Mouse (Mus musculus) heart, postnatal 0 days (tissue): ENCODE measurements at regions not wholly inside any gene's neighbourhood (a gene's known extent, or its start where the extent isn't known, plus 50 kb on each side); places are given as distances from the start of the nearest gene placed in this dataset.

ENCODE experiments used
- CTCF ChIP-seq: IDR thresholded peaks from 2 replicates; pipeline ENCODE4 v1.5.1; 2016; ENCODE audit warnings: antibody characterized with exemption, control low read depth, low read depth
- EP300 ChIP-seq: IDR thresholded peaks from 2 replicates; pipeline ENCODE4 v1.6.1; 2016; ENCODE audit warnings: antibody characterized with exemption, low read depth

DNA sequence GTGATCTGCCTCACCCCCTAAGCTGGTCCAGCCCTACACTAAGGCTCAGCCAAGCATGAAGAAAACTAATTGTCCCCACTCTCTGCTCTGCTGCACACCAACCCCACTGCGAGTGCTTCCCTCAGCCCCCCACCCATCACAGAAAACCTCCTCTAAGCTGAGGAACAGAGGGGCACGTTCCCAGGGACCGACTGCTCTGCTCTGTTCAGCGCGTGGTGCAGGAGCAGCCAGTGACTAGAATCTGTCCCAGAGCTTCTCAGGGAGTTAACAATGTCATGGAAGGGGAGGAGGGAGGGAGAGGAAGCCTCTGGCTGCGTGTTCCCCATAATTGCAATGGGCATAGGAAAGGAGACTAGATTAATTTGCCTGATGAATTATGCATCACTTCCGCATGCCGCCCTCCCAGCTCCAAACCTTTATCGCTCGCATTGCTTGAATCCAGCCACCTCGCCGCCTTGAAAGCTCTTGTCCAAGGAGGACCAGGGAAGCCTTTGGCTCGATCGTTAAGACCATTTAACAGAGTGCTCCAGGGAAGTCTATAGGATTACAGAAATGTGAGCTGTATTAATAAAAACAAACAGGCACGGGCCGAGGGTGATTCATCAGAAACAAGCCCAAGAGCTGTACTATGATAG, 76.5 kb downstream of the Sox14 start:
- TF ChIP-seq EP300 (no peak), CTCF (no peak)
